Mouse (Mus musculus): ENCODE results near the gene Chd3.
A peak's percentile ranks its signal among the peaks of the same experiment; 100 is the strongest.

Chd3 gene

GRCm38 (mm10) chr11:69369215-69369989, at the start of gene Chd3:
Gene Chd3, minus strand, starts transcription at chr11:69369406.
- no peak for DNase-seq

- peak; percentile 97 to 99 for DNase-seq
These were observed 48.5 kb upstream of the Chd3 start for GRCm38 (mm10) chr11:69417449-69418384.

- DNase-seq, result no peak
These were observed 47.8 kb upstream of the Chd3 start for GRCm38 (mm10) chr11:69416921-69417448.

- no peak for DNase-seq
These were observed 47.3 kb upstream of the Chd3 start for GRCm38 (mm10) chr11:69416509-69416908.

GRCm38 (mm10) chr11:69415668-69416451, 46.7 kb upstream of the Chd3 start:
- DNase-seq, result peak; percentile 72 to 87

GRCm38 (mm10) chr11:69415327-69415667, 46.1 kb upstream of the Chd3 start:
- DNase-seq, result peak; percentile 79 to 86

- DNase-seq, result no peak
These were observed 45.5 kb upstream of the Chd3 start for GRCm38 (mm10) chr11:69414421-69415326.

GRCm38 (mm10) chr11:69413221-69414181, 44.3 kb upstream of the Chd3 start, which contains the start of gene Kdm6b:
Gene Kdm6b, minus strand, starts transcription at chr11:69413675.
- peak; percentile 33 to 47 for DNase-seq

GRCm38 (mm10) chr11:69412548-69412947, 43.3 kb upstream of the Chd3 start:
- no peak for DNase-seq

- DNase-seq, result peak; percentile 81 to 87
These were observed 42.5 kb upstream of the Chd3 start for GRCm38 (mm10) chr11:69411538-69412203.

GRCm38 (mm10) chr11:69411073-69411535, 41.9 kb upstream of the Chd3 start:
- DNase-seq, result peak; percentile 95 to 96

GRCm38 (mm10) chr11:69410310-69411072, 41.3 kb upstream of the Chd3 start:
- DNase-seq, result peak; percentile 76 to 81

- no peak for DNase-seq
These were observed 40.8 kb upstream of the Chd3 start for GRCm38 (mm10) chr11:69410045-69410309.

GRCm38 (mm10) chr11:69409378-69410044, 40.3 kb upstream of the Chd3 start:
- DNase-seq, result peak; percentile 91

- peak; percentile 84 for DNase-seq
These were observed 39.6 kb upstream of the Chd3 start for GRCm38 (mm10) chr11:69408541-69409377.

GRCm38 (mm10) chr11:69407724-69408004, 38.5 kb upstream of the Chd3 start:
- DNase-seq, result no peak

- no peak for DNase-seq
These were observed 37.9 kb upstream of the Chd3 start for GRCm38 (mm10) chr11:69406867-69407723.
